ENCODE assay signal across 19 mouse cellular contexts in the genomic region with DNA sequence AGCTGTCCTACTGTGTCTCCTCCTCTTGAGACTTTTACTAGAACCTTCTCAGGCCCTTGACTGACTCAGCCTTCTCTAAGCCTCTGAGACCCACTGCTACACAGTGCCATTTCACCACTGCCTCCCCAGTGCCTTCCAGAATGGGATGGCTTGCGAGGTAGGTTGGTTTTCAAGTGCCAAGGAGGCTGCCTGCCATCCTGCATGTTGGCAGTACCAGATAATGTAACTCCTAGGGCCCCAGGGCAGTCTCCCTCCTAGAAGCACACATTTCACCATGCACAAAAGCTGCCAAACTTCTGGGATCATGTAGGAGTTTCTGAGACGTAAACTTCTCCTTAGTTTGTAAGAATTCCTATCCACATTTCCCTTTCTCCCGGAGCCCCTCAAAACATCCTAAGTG.
"Had no signal": no experiment of that assay in that cellular context is flagged by ENCODE, and none has a peak within 500 bp of the region (broad histone marks: within the 10 kb centered on the region; RNA-seq: fewer than 3 reads in every experiment).

No protein-coding gene starts in this region.

- DNase-seq: lung, adult 18-20 months; lung, embryonic 14.5 days; lung, postnatal 10 days; lung, postnatal 4 days; midbrain, embryonic 14.5 days; retina, postnatal 1 day; right cerebral cortex, adult 18-20 months; right cerebral cortex, postnatal 25 days; right cerebral cortex, postnatal 4 days; spleen, adult 18-20 months; thymus, adult 18-20 months; thymus, postnatal 14 days; thymus, postnatal 36 days had no signal

- H3K36me3 ChIP-seq: midbrain, embryonic 10.5 days; midbrain, embryonic 12.5 days; neural tube, embryonic 13.5 days had no signal

- H3K27ac ChIP-seq: midbrain, embryonic 10.5 days; midbrain, embryonic 12.5 days; neural tube, embryonic 13.5 days; neural tube, embryonic 15.5 days had no signal

- H3K4me3 ChIP-seq: midbrain, embryonic 10.5 days; midbrain, embryonic 12.5 days; myocyte; neural tube, embryonic 13.5 days; neural tube, embryonic 15.5 days had no signal

- H3K27me3 ChIP-seq: midbrain, embryonic 12.5 days; neural tube, embryonic 13.5 days; neural tube, embryonic 15.5 days had no signal

- ATAC-seq: midbrain, embryonic 16.5 days had no signal

- H3K4me1 ChIP-seq: midbrain, embryonic 10.5 days; neural tube, embryonic 13.5 days; neural tube, embryonic 15.5 days had no signal
